Mouse (Mus musculus): ENCODE data around the gene Tsacc. TPM values are rescaled to one million over a fixed set of nuclear protein-coding genes. Genes with fewer than 3 reads are reported as not detected.
"Not testable (repeated sequence)": the region's sequence is repeated elsewhere in the genome, so short reads cannot be mapped to it uniquely, and the experiment has no call there.

Tsacc gene
- polyA plus RNA-seq, 1 experiment from 2014 or later = 12.8 TPM

- Histone ChIP-seq H3K9me3 (no peaks in the 10 kb centered on the region), H3K27me3 (no peaks in the 10 kb centered on the region), H3K4me3 (no peak overlapping the region), H3K4me2 (replicated peaks) (no peak overlapping the region), H3K9ac (no peak overlapping the region), H3K36me3 (no peaks in the 10 kb centered on the region), H3K4me1 (no peaks in the 10 kb centered on the region), H3K27ac (no peak overlapping the region)
- ATAC-seq (ENCODE audit: low FRiP score, low read depth) = no peak
- 44% methylated on average over 7 of the region's 7 CpGs for WGBS
Measured at GRCm38 (mm10) chr3:88276529-88277143, 20.2 kb downstream of the Tsacc start.

GRCm38 (mm10) chr3:88276121-88276520 lies 20.7 kb downstream of the Tsacc start:
- no peaks in the 10 kb centered on the region for H3K27me3 ChIP-seq
- no peak overlapping the region for H3K27ac ChIP-seq
- H3K9ac ChIP-seq = no peak overlapping the region
- H3K9me3 ChIP-seq = no peaks in the 10 kb centered on the region
- H3K36me3 ChIP-seq = no peaks in the 10 kb centered on the region
- no peak for ATAC-seq (ENCODE audit: low FRiP score, low read depth)
- H3K4me3 ChIP-seq = no peak overlapping the region
- 90% methylated on average over 2 of the region's 2 CpGs for WGBS
- H3K4me1 ChIP-seq = no peaks in the 10 kb centered on the region
- H3K4me2 ChIP-seq (replicated peaks) = no peak overlapping the region

- ATAC-seq (ENCODE audit: low FRiP score, low read depth) = no peak
- Histone ChIP-seq H3K9me3 (no peaks in the 10 kb centered on the region), H3K9ac (no peak overlapping the region), H3K4me3 (no peak overlapping the region), H3K36me3 (no peaks in the 10 kb centered on the region), H3K27me3 (no peaks in the 10 kb centered on the region), H3K4me2 (replicated peaks) (no peak overlapping the region), H3K4me1 (no peaks in the 10 kb centered on the region), H3K27ac (no peak overlapping the region)
- 89% methylated on average over 4 of the region's 4 CpGs for WGBS
Measured at GRCm38 (mm10) chr3:88274002-88274401, 22.8 kb downstream of the Tsacc start.

GRCm38 (mm10) chr3:88271859-88272258 lies 24.9 kb downstream of the Tsacc start:
- WGBS = 92% methylated on average over 3 of the region's 3 CpGs
- no peaks in the 10 kb centered on the region for H3K36me3 ChIP-seq
- H3K27ac ChIP-seq = no peak overlapping the region
- H3K9me3 ChIP-seq = no peaks in the 10 kb centered on the region
- no peak overlapping the region for H3K4me3 ChIP-seq
- ATAC-seq (ENCODE audit: low FRiP score, low read depth) = no peak
- H3K9ac ChIP-seq = no peak overlapping the region
- no peaks in the 10 kb centered on the region for H3K27me3 ChIP-seq
- no peaks in the 10 kb centered on the region for H3K4me1 ChIP-seq
- no peak overlapping the region for H3K4me2 ChIP-seq (replicated peaks)

- H3K4me1 ChIP-seq; H3K9ac ChIP-seq; H3K9me3 ChIP-seq; H3K4me3 ChIP-seq; H3K4me2 ChIP-seq (replicated peaks); H3K27ac ChIP-seq; ATAC-seq (ENCODE audit: low FRiP score, low read depth); H3K27me3 ChIP-seq; H3K36me3 ChIP-seq: not testable (repeated sequence)
- 84% methylated on average over 2 of the region's 2 CpGs for WGBS
Measured at GRCm38 (mm10) chr3:88271298-88271697, 25.5 kb downstream of the Tsacc start.

GRCm38 (mm10) chr3:88268991-88269390 lies 27.8 kb downstream of the Tsacc start:
- no peak overlapping the region for H3K4me3 ChIP-seq
- WGBS = 79% methylated on average over 5 of the region's 5 CpGs
- no peak overlapping the region for H3K9ac ChIP-seq
- no peaks in the 10 kb centered on the region for H3K36me3 ChIP-seq
- H3K27me3 ChIP-seq = no peaks in the 10 kb centered on the region
- H3K4me2 ChIP-seq (replicated peaks) = no peak overlapping the region
- H3K27ac ChIP-seq = no peak overlapping the region
- no peaks in the 10 kb centered on the region for H3K4me1 ChIP-seq
- no peak for ATAC-seq (ENCODE audit: low FRiP score, low read depth)
- no peaks in the 10 kb centered on the region for H3K9me3 ChIP-seq

- not testable (repeated sequence) for H3K9me3 ChIP-seq; H3K4me1 ChIP-seq; H3K27me3 ChIP-seq; ATAC-seq (ENCODE audit: low FRiP score, low read depth); H3K4me2 ChIP-seq (replicated peaks); H3K36me3 ChIP-seq; H3K27ac ChIP-seq; H3K9ac ChIP-seq; H3K4me3 ChIP-seq
- WGBS = 84% methylated on average over 6 of the region's 6 CpGs
Measured at GRCm38 (mm10) chr3:88268014-88268413, 28.8 kb downstream of the Tsacc start.

- Histone ChIP-seq H3K36me3 (no peaks in the 10 kb centered on the region), H3K4me2 (replicated peaks) (no peak overlapping the region), H3K9me3 (no peaks in the 10 kb centered on the region), H3K4me1 (no peaks in the 10 kb centered on the region), H3K27ac (no peak overlapping the region), H3K27me3 (no peaks in the 10 kb centered on the region), H3K4me3 (no peak overlapping the region), H3K9ac (no peak overlapping the region)
- 57% methylated on average over 3 of the region's 3 CpGs for WGBS
- ATAC-seq (ENCODE audit: low FRiP score, low read depth) = no peak
Measured at GRCm38 (mm10) chr3:88262346-88262745, 34.5 kb downstream of the Tsacc start.

- WGBS = 71% methylated on average over 7 of the region's 7 CpGs
- Histone ChIP-seq H3K9ac (no peak overlapping the region), H3K27ac (no peak overlapping the region), H3K4me2 (replicated peaks) (no peak overlapping the region), H3K36me3 (no peaks in the 10 kb centered on the region), H3K27me3 (peaks cover 55% of the 10 kb centered on the region), H3K4me1 (peaks cover 8% of the 10 kb centered on the region; the same call in 1 of the 2 replicates), H3K4me3 (no peak overlapping the region), H3K9me3 (no peaks in the 10 kb centered on the region)
- ATAC-seq (ENCODE audit: low FRiP score, low read depth) = no peak
Measured at GRCm38 (mm10) chr3:88256382-88256781, 40.4 kb downstream of the Tsacc start.

- H3K4me2 ChIP-seq (replicated peaks) = no peak overlapping the region
- H3K9ac ChIP-seq = no peak overlapping the region
- H3K36me3 ChIP-seq = no peaks in the 10 kb centered on the region
- no peak overlapping the region for H3K27ac ChIP-seq
- no peaks in the 10 kb centered on the region for H3K9me3 ChIP-seq
- peaks cover 8% of the 10 kb centered on the region; the same call in 1 of the 2 replicates for H3K4me1 ChIP-seq
- peaks cover 58% of the 10 kb centered on the region for H3K27me3 ChIP-seq
- H3K4me3 ChIP-seq = no peak overlapping the region
- WGBS = 40% methylated on average over 6 of the region's 6 CpGs
- no peak for ATAC-seq (ENCODE audit: low FRiP score, low read depth)
Measured at GRCm38 (mm10) chr3:88255950-88256349, 40.8 kb downstream of the Tsacc start.

- Histone ChIP-seq H3K4me1 (peaks cover 8% of the 10 kb centered on the region; the same call in 1 of the 2 replicates), H3K9me3 (no peaks in the 10 kb centered on the region), H3K4me3 (peak within 1 kb of the TSS; percentile 46), H3K27me3 (peaks cover 59% of the 10 kb centered on the region), H3K4me2 (replicated peaks) (peak within 1 kb of the TSS; percentile 70), H3K36me3 (no peaks in the 10 kb centered on the region), H3K27ac (no peak within 1 kb of the TSS), H3K9ac (peak within 1 kb of the TSS; percentile 55)
- ATAC-seq (ENCODE audit: low FRiP score, low read depth) = peak; percentile 15; the same call in 1 of the 2 replicates
- 3% methylated on average over 34 of the region's 34 CpGs for WGBS
Measured at GRCm38 (mm10) chr3:88254268-88254926, 42.4 kb downstream of the Tsacc start, which contains the start of gene Rhbg. Gene Rhbg (minus strand): TSS chr3:88254709.

GRCm38 (mm10) chr3:88252739-88253138 lies 44.1 kb downstream of the Tsacc start:
- 43% methylated on average over 6 of the region's 6 CpGs for WGBS

More at GRCm38 (mm10) chr3:88252739-88253138, 44.1 kb downstream of the Tsacc start:
- no peak overlapping the region for H3K4me2 ChIP-seq (replicated peaks)
- H3K4me1 ChIP-seq = peaks cover 8% of the 10 kb centered on the region; the same call in 1 of the 2 replicates
- peaks cover 61% of the 10 kb centered on the region for H3K27me3 ChIP-seq
- H3K4me3 ChIP-seq = no peak overlapping the region
- H3K9ac ChIP-seq = no peak overlapping the region
- H3K36me3 ChIP-seq = no peaks in the 10 kb centered on the region
- H3K27ac ChIP-seq = no peak overlapping the region
- no peak for ATAC-seq (ENCODE audit: low FRiP score, low read depth)
- no peaks in the 10 kb centered on the region for H3K9me3 ChIP-seq

All from limb, embryonic 13.5 days (tissue).